Mouse (Mus musculus): ENCODE results near the gene Zfp65. TPM values are rescaled to one million over a fixed set of nuclear protein-coding genes. Genes with fewer than 3 reads are reported as not detected.
"Not testable (repeated sequence)": the region's sequence is repeated elsewhere in the genome, so short reads cannot be mapped to it uniquely, and the experiment has no call there.

Gene Zfp65
- polyA plus RNA-seq, 1 experiment from 2014 or later = 5.0 TPM

- not testable (repeated sequence) for H3K4me3 ChIP-seq; H3K9ac ChIP-seq; H3K36me3 ChIP-seq; H3K4me1 ChIP-seq (replicated peaks); H3K4me2 ChIP-seq; H3K9me3 ChIP-seq (replicated peaks); H3K27me3 ChIP-seq (replicated peaks); H3K27ac ChIP-seq (ENCODE audit: poor library complexity, severe bottlenecking); ATAC-seq (ENCODE audit: insufficient number of reproducible peaks, low FRiP score)
- 81% methylated on average over 2 of the region's 2 CpGs for WGBS
Observed at GRCm38 (mm10) chr13:67725331-67725730, 3.6 kb downstream of the Zfp65 start.

- H3K4me3 ChIP-seq = peak overlapping the region; percentile 97
- no peaks in the 10 kb centered on the region for H3K27me3 ChIP-seq (replicated peaks)
- peak overlapping the region; percentile 87 for H3K4me2 ChIP-seq
- H3K36me3 ChIP-seq = 0 out of 2 replicates have a peak, but pooled peaks cover 3% of the 10 kb centered on the region
- no peaks in the 10 kb centered on the region for H3K9me3 ChIP-seq (replicated peaks)
- peak overlapping the region; percentile 54; the same call in 1 of the 2 replicates for H3K27ac ChIP-seq (ENCODE audit: poor library complexity, severe bottlenecking)
- ATAC-seq (ENCODE audit: insufficient number of reproducible peaks, low FRiP score) = peak; percentile 95
- H3K4me1 ChIP-seq (replicated peaks) = 0 out of 2 replicates have a peak, but pooled peaks cover 3% of the 10 kb centered on the region
- WGBS = under 1% methylated on average over 17 of the region's 17 CpGs
- peak overlapping the region; percentile 88 for H3K9ac ChIP-seq
Observed at GRCm38 (mm10) chr13:67723848-67724479, 5.0 kb downstream of the Zfp65 start.

DNA sequence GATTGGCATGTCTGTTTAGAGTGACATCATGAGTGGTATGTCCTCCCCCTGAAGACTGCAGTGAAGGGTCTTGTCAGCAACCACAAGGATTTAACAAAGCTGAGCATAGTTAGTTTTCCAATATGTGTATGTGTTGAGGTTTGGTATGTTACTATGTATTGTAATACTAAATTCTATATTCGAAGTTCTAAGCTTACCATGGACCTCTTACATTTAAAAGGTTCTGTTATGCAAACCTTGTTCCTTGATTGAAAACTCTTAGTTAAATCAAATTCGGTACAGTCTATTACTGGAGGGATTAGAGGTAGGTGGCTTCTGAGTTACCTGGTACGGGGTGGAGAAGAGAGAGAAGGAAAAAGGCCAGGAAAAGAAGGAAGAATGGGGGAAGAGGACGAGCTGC is 42.0 kb downstream of the Zfp65 start, which contains the start of gene Zfp738:
Zfp738 (minus strand) TSS at position 101 of the 400 bp plus-strand sequence.
- H3K4me2 ChIP-seq = no peak within 1 kb of the TSS
- no peaks in the 10 kb centered on the region for H3K36me3 ChIP-seq
- WGBS = 72% methylated on average over 4 of the region's 4 CpGs
- no peak within 1 kb of the TSS for H3K27ac ChIP-seq (ENCODE audit: poor library complexity, severe bottlenecking)
- no peaks in the 10 kb centered on the region for H3K27me3 ChIP-seq (replicated peaks)
- no peak within 1 kb of the TSS for H3K4me3 ChIP-seq
- H3K9ac ChIP-seq = no peak within 1 kb of the TSS
- no peaks in the 10 kb centered on the region for H3K9me3 ChIP-seq (replicated peaks)
- 0 out of 2 replicates have a peak, but pooled peaks cover 2% of the 10 kb centered on the region for H3K4me1 ChIP-seq (replicated peaks)
- no peak for ATAC-seq (ENCODE audit: insufficient number of reproducible peaks, low FRiP score)

GRCm38 (mm10) chr13:67683841-67684240 is 45.1 kb downstream of the Zfp65 start:
- Histone ChIP-seq H3K4me3 (peak overlapping the region; percentile 93), H3K4me2 (peak overlapping the region; percentile 86; the same call in 1 of the 2 replicates)
- 79% methylated on average over 2 of the region's 2 CpGs for WGBS
- H3K9me3 ChIP-seq (replicated peaks); H3K4me1 ChIP-seq (replicated peaks); H3K9ac ChIP-seq; H3K27me3 ChIP-seq (replicated peaks); H3K27ac ChIP-seq (ENCODE audit: poor library complexity, severe bottlenecking); H3K36me3 ChIP-seq: not testable (repeated sequence)
- ATAC-seq (ENCODE audit: insufficient number of reproducible peaks, low FRiP score) = 0 out of 2 replicates have a peak, but pooled peaks have one; percentile 20

GRCm38 (mm10) chr13:67682959-67683735 is 45.8 kb downstream of the Zfp65 start:
- H3K27ac ChIP-seq (ENCODE audit: poor library complexity, severe bottlenecking); H3K9me3 ChIP-seq (replicated peaks); H3K27me3 ChIP-seq (replicated peaks); H3K4me1 ChIP-seq (replicated peaks); H3K36me3 ChIP-seq: not testable (repeated sequence)
- ATAC-seq (ENCODE audit: insufficient number of reproducible peaks, low FRiP score) = peak; percentile 100
- H3K4me2 ChIP-seq = peak overlapping the region; percentile 86
- H3K4me3 ChIP-seq = peak overlapping the region; percentile 93
- WGBS = 20% methylated on average over 16 of the region's 16 CpGs
- peak overlapping the region; percentile 86 for H3K9ac ChIP-seq

GRCm38 (mm10) chr13:67674902-67675301 is 54.1 kb downstream of the Zfp65 start:
- no peak overlapping the region for H3K4me2 ChIP-seq
- no peaks in the 10 kb centered on the region for H3K27me3 ChIP-seq (replicated peaks)
- WGBS = 91% methylated on average over 2 of the region's 2 CpGs

More at GRCm38 (mm10) chr13:67674902-67675301, 54.1 kb downstream of the Zfp65 start:
- H3K4me1 ChIP-seq (replicated peaks) = no peaks in the 10 kb centered on the region
- ATAC-seq (ENCODE audit: insufficient number of reproducible peaks, low FRiP score) = no peak
- no peak overlapping the region for H3K27ac ChIP-seq (ENCODE audit: poor library complexity, severe bottlenecking)
- no peaks in the 10 kb centered on the region for H3K9me3 ChIP-seq (replicated peaks)
- H3K36me3 ChIP-seq = peaks cover 7% of the 10 kb centered on the region
- no peak overlapping the region for H3K4me3 ChIP-seq
- no peak overlapping the region for H3K9ac ChIP-seq

Other genes with a start within 250 kb of the Zfp65 start
- 1.3 and 2.0 TPM in 2 replicates for gene Zfp874b, start 244.9 kb downstream of the Zfp65 start, polyA plus RNA-seq (2016; fragmentation: Nextera tagmentation; extraction: Ambion mirVana)
- gene Zfp58, start 228.6 kb downstream of the Zfp65 start, polyA plus RNA-seq (2016; fragmentation: Nextera tagmentation; extraction: Ambion mirVana) = 10.5 and 11.2 TPM in 2 replicates
- not detected in 2 replicates for gene Gm26965, start 203.0 kb downstream of the Zfp65 start, polyA plus RNA-seq (2016; fragmentation: Nextera tagmentation; extraction: Ambion mirVana)
- 17.3 and 18.2 TPM in 2 replicates for gene Zfp87, start 203.0 kb downstream of the Zfp65 start, polyA plus RNA-seq (2016; fragmentation: Nextera tagmentation; extraction: Ambion mirVana)
- gene Zfp748, start 175.3 kb downstream of the Zfp65 start, polyA plus RNA-seq (2016; fragmentation: Nextera tagmentation; extraction: Ambion mirVana) = 9.6 and 9.9 TPM in 2 replicates
- 2.4 and 2.9 TPM in 2 replicates for gene Zfp729b, start 119.5 kb downstream of the Zfp65 start, polyA plus RNA-seq (2016; fragmentation: Nextera tagmentation; extraction: Ambion mirVana)
- gene Gm49345, start 91.4 kb downstream of the Zfp65 start, polyA plus RNA-seq (2016; fragmentation: Nextera tagmentation; extraction: Ambion mirVana) = not detected in 2 replicates
- gene Zfp729a, start 91.4 kb downstream of the Zfp65 start, polyA plus RNA-seq (2016; fragmentation: Nextera tagmentation; extraction: Ambion mirVana) = 1.7 and 2.3 TPM in 2 replicates
- 7.5 and 7.8 TPM in 2 replicates for gene Zfp738, start 42.1 kb downstream of the Zfp65 start, polyA plus RNA-seq (2016; fragmentation: Nextera tagmentation; extraction: Ambion mirVana)
- 2.6 and 3.3 TPM in 2 replicates for gene Zfp85, start 26.1 kb upstream of the Zfp65 start, polyA plus RNA-seq (2016; fragmentation: Nextera tagmentation; extraction: Ambion mirVana)
- gene Zfp493, start 50.5 kb upstream of the Zfp65 start, polyA plus RNA-seq (2016; fragmentation: Nextera tagmentation; extraction: Ambion mirVana) = 1.7 and 2.5 TPM in 2 replicates
- 3.6 and 4.3 TPM in 2 replicates for gene Zfp273, start 84.6 kb upstream of the Zfp65 start, polyA plus RNA-seq (2016; fragmentation: Nextera tagmentation; extraction: Ambion mirVana)
- 0.64 and 1.5 TPM in 2 replicates for gene Gm10037, start 101.9 kb upstream of the Zfp65 start, polyA plus RNA-seq (2016; fragmentation: Nextera tagmentation; extraction: Ambion mirVana)
- not detected in 2 replicates for gene BC048507, start 134.2 kb upstream of the Zfp65 start, polyA plus RNA-seq (2016; fragmentation: Nextera tagmentation; extraction: Ambion mirVana)